Comparison of ENCODE assay signal across 7 mouse cellular contexts in genomic region chr17:83997778-83998177, GRCm38 (mm10).
DNase-seq lines count a peak whose midpoint lies in the region; ATAC-seq and TF ChIP-seq lines count a peak whose summit lies in the region.

No protein-coding gene starts in this region.

- H3K4me2 ChIP-seq in intestine, postnatal 0 days (replicated peaks; ENCODE audit: low read depth) = peak overlapping the region; percentile 51

- no peaks in the 10 kb centered on the region for H3K9me3 ChIP-seq in ES-Bruce4 (replicated peaks; ENCODE audit: control insufficient read depth, insufficient read depth, low read length, poor library complexity, severe bottlenecking)
- no peaks in the 10 kb centered on the region for H3K9me3 ChIP-seq in intestine, postnatal 0 days (ENCODE audit: control insufficient read depth)

- ATAC-seq in common myeloid progenitor, adult 5-6 weeks (replicated peaks; ENCODE audit: low read depth, poor library complexity, severe bottlenecking) = peak; percentile 59
- ATAC-seq in intestine, postnatal 0 days = no peak

- H3K4me1 ChIP-seq in ES-Bruce4 (ENCODE audit: control insufficient read depth, insufficient read depth, low read length) = peaks cover 10% of the 10 kb centered on the region
- H3K4me1 ChIP-seq in intestine, postnatal 0 days (replicated peaks; ENCODE audit: control insufficient read depth, insufficient read depth, low read length) = 0 out of 2 replicates have a peak, but pooled peaks cover 5% of the 10 kb centered on the region
- peaks cover 7% of the 10 kb centered on the region; the same call in 1 of the 2 replicates for H3K4me1 ChIP-seq in olfactory bulb, adult 2 months (ENCODE audit: control insufficient read depth, insufficient read depth, low read length)

- intact Hi-C loops in left cerebral cortex, postnatal 25 days (cut with DNase I) = no loop called here

- DNase-seq in A20 (ENCODE audit: low read depth, low spot score) = peak; percentile 64
- peak; percentile 28 to 44 for DNase-seq in left cerebral cortex, postnatal 25 days (ENCODE audit: low spot score in 2 of 2)
- peak; percentile 82 for DNase-seq in thymus, postnatal 0 days (ENCODE audit: low spot score)

- no peaks in the 10 kb centered on the region for H3K27me3 ChIP-seq in ES-Bruce4 (ENCODE audit: control insufficient read depth, insufficient read depth, low read length, poor library complexity, severe bottlenecking)
- no peaks in the 10 kb centered on the region for H3K27me3 ChIP-seq in intestine, postnatal 0 days (replicated peaks; ENCODE audit: control insufficient read depth, insufficient read depth, low read length)

- no peak overlapping the region; the same call in 1 of the 2 replicates for H3K4me3 ChIP-seq in ES-Bruce4 (ENCODE audit: low read depth, low read length)
- peak overlapping the region; percentile 12; the same call in 1 of the 2 replicates for H3K4me3 ChIP-seq in intestine, postnatal 0 days (ENCODE audit: low read depth, low read length)
- no peak overlapping the region for H3K4me3 ChIP-seq in olfactory bulb, adult 2 months (ENCODE audit: insufficient read depth, low read depth, low read length)

- TF ChIP-seq CTCF in ES-Bruce4 (IDR thresholded peaks at IDR 0.05; ENCODE audit: low read depth, low read length) = peak; percentile 75
- peak; percentile 87 for TF ChIP-seq CTCF in intestine, postnatal 0 days (IDR thresholded peaks at IDR 0.05; ENCODE audit: low read depth)
- TF ChIP-seq CTCF in olfactory bulb, adult 2 months (IDR thresholded peaks at IDR 0.05; ENCODE audit: insufficient read depth, low read depth, low read length) = peak; percentile 13; the same call in 1 of the 2 replicates

- no peak for TF ChIP-seq POLR2A in ES-Bruce4 (IDR thresholded peaks at IDR 0.05; ENCODE audit: insufficient read depth, low read length)
- no peak for TF ChIP-seq POLR2A in olfactory bulb, adult 2 months (IDR thresholded peaks at IDR 0.05; ENCODE audit: insufficient read depth, low read depth, low read length)

- no peak for TF ChIP-seq EP300 in ES-Bruce4 (IDR thresholded peaks at IDR 0.05; ENCODE audit: insufficient read depth, low read depth, low read length)

- H3K9ac ChIP-seq in ES-Bruce4 (ENCODE audit: low read depth, poor library complexity, severe bottlenecking) = no peak overlapping the region
- H3K9ac ChIP-seq in intestine, postnatal 0 days (ENCODE audit: low read depth, low read length) = no peak overlapping the region

- no peaks in the 10 kb centered on the region for H3K36me3 ChIP-seq in ES-Bruce4 (ENCODE audit: control insufficient read depth, insufficient read depth, low read length, poor library complexity, severe bottlenecking)
- H3K36me3 ChIP-seq in intestine, postnatal 0 days (ENCODE audit: control insufficient read depth, insufficient read depth) = no peaks in the 10 kb centered on the region

- no peak overlapping the region for H3K27ac ChIP-seq in ES-Bruce4 (ENCODE audit: insufficient read depth, low read length)
- H3K27ac ChIP-seq in intestine, postnatal 0 days (ENCODE audit: low read depth, low read length) = peak overlapping the region; percentile 76; the same call in 1 of the 2 replicates
- H3K27ac ChIP-seq in olfactory bulb, adult 2 months (ENCODE audit: insufficient read depth, low read depth, low read length) = no peak overlapping the region

- 50% methylated on average over 11 of the region's 11 CpGs for WGBS in intestine, postnatal 0 days
- WGBS in olfactory bulb, adult 2 months = 89% methylated on average over 11 of the region's 11 CpGs

Comparison
In these comparisons a context has a peak if more than half of its experiments do, and no peak if none do; other contexts are left out.
1. CTCF ChIP-seq: peak in every context shown above with its lines; median percentile 87 in intestine, postnatal 0 days; 75 in ES-Bruce4; 13 in olfactory bulb, adult 2 months.